Mouse (Mus musculus): ENCODE data around the gene Ang2. TPM values are rescaled to one million over a fixed set of nuclear protein-coding genes. Genes with fewer than 3 reads are reported as not detected.

The Ang2 gene
- total RNA-seq, 2 experiments from 2014 or later: 0.63 TPM; not detected in 1

GRCm38 (mm10) chr14:51150206-51150831, 48.6 kb downstream of the Ang2 start:
- no peak for DNase-seq

GRCm38 (mm10) chr14:51149164-51149563, 49.8 kb downstream of the Ang2 start:
- no peak for DNase-seq

GRCm38 (mm10) chr14:51148006-51148405, 50.9 kb downstream of the Ang2 start:
- no peak for DNase-seq

GRCm38 (mm10) chr14:51146685-51147084, 52.3 kb downstream of the Ang2 start, which contains the start of gene Rnase1:
Rnase1 (minus strand) TSS chr14:51146785.
- DNase-seq: no peak

- no peak for DNase-seq
Observed at GRCm38 (mm10) chr14:51145521-51145920, 53.4 kb downstream of the Ang2 start.

Other genes starting within 250 kb of the Ang2 start
- under 1 TPM; 0.52 to 0.56 TPM for gene Pnp2, start 243.2 kb downstream of the Ang2 start, total RNA-seq (2021)
- under 1 TPM in 1 of 2 experiments, not detected in 1; 0.23 TPM for gene Rnase10, start 191.4 kb downstream of the Ang2 start, total RNA-seq (2021)
- gene Rnase9, start 157.3 kb downstream of the Ang2 start, total RNA-seq (2021): not detected
- gene Rnase11, start 149.0 kb downstream of the Ang2 start, total RNA-seq (2021): not detected
- not detected for gene Rnase12, start 141.5 kb downstream of the Ang2 start, total RNA-seq (2021)
- gene Olfr750, start 124.7 kb downstream of the Ang2 start, total RNA-seq (2021): not detected
- gene Rnase4, start 108.1 kb downstream of the Ang2 start, total RNA-seq (2021): 10 to 100 TPM; 46.6 to 51.4 TPM
- gene Ang, start 108.0 kb downstream of the Ang2 start, total RNA-seq (2021): 1 to 10 TPM; 3.3 to 4.6 TPM
- not detected for gene Eddm3b, start 84.7 kb downstream of the Ang2 start, total RNA-seq (2021)
- gene Rnase6, start 75.2 kb downstream of the Ang2 start, total RNA-seq (2021): 1 to 10 TPM in 1 of 2 experiments, under 1 TPM in 1; 0.61 to 1.0 TPM
- not detected for gene Rnase1, start 52.4 kb downstream of the Ang2 start, total RNA-seq (2021)
- gene Rnase2b, start 36.9 kb downstream of the Ang2 start, total RNA-seq (2021): not detected
- not detected for gene Ear14, start 4.2 kb upstream of the Ang2 start, total RNA-seq (2021)
- not detected for gene Rnase2a, start 57.0 kb upstream of the Ang2 start, total RNA-seq (2021)
- not detected for gene Gm7247, start 162.6 kb upstream of the Ang2 start, total RNA-seq (2021)
- gene Vmn2r88, start 211.7 kb upstream of the Ang2 start, total RNA-seq (2021): not detected